Mouse (Mus musculus) hindbrain, embryonic 15.5 days (tissue): ENCODE data around the gene Hoxa7. TPM values are rescaled to one million over a fixed set of nuclear protein-coding genes. Genes with fewer than 3 reads are reported as not detected.

ENCODE experiments used
- ATAC-seq: fragments of 200-750 bp; cut with Nextera tagmentation; 2 replicates; pipeline ENCODE4 v1.8.0; 2017; ENCODE audit warnings: low read depth, moderate number of reproducible peaks, moderate TSS enrichment; ENCODE audit not compliant: low FRiP score
- H3K27ac ChIP-seq: fragments of 300-500 bp; sonication (generic); replicated peaks from 2 replicates; pipeline ENCODE4 v1.5.1; 2015; ENCODE audit warnings: mild to moderate bottlenecking, inconsistent platforms
- H3K27me3 ChIP-seq: fragments of 300-500 bp; sonication (generic); 2 replicates; pipeline ENCODE4 v1.6.1; 2015; ENCODE audit warnings: control low read depth, inconsistent platforms
- H3K36me3 ChIP-seq: fragments of 300-500 bp; sonication (generic); 2 replicates; pipeline ENCODE4 v1.6.1; 2015; ENCODE audit warnings: control low read depth, inconsistent platforms
- H3K4me1 ChIP-seq: fragments of 300-500 bp; sonication (generic); replicated peaks from 2 replicates; pipeline ENCODE4 v1.6.1; 2015; ENCODE audit warnings: control low read depth, inconsistent platforms
- H3K4me2 ChIP-seq: fragments of 300-500 bp; sonication (generic); 2 replicates; pipeline ENCODE4 v1.6.1; 2015; ENCODE audit warnings: moderate library complexity, mild to moderate bottlenecking, inconsistent platforms
- H3K4me3 ChIP-seq: fragments of 300-500 bp; sonication (generic); 2 replicates; pipeline ENCODE4 v1.5.1; 2015; ENCODE audit warnings: mild to moderate bottlenecking, inconsistent platforms
- H3K9ac ChIP-seq: fragments of 300-500 bp; sonication (generic); 2 replicates; pipeline ENCODE4 v1.6.1; 2015; ENCODE audit warnings: inconsistent platforms
- H3K9me3 ChIP-seq: fragments of 300-500 bp; sonication (generic); 2 replicates; pipeline ENCODE4 v1.6.1; 2016; ENCODE audit warnings: control low read depth, inconsistent platforms
- WGBS: fragments of 180-500 bp; shearing (Covaris S2); methylation state at CpG from one replicate; pipeline ENCODE4 v1.1.7; 2015; 5-methylcytosine and 5-hydroxymethylcytosine counted together
- polyA plus RNA-seq: library from polyadenylated mRNA; unstranded; fragments of >200 nt; fragmentation: Nextera tagmentation; extraction: Ambion mirVana; gene quantifications from 2 replicates; pipeline ENCODE4 v1.2.1, GENCODE M21; 2015

The Hoxa7 gene
- polyA plus RNA-seq, 1 experiment from 2014 or later = 20.5 TPM

DNA sequence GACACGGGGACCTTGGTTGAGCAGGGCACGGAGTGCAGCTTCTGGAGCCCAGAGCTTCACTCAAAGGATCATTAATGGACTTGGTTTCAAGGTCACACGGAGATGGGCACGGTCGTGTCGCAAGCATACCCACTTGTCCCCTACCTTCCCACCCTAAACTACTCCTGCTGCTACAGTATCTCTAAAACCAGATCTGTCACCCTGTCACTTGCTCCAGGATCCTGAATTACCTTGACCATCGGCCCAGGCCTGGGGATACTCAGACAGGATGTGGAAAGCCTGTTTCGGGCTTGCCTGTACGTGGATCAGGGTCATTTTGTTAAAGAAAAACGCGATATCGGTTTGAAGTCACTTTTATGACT lies 12.0 kb downstream of the Hoxa7 start:
- H3K36me3 ChIP-seq = no peaks in the 10 kb centered on the region
- ATAC-seq = no peak
- H3K4me1 ChIP-seq = peaks cover 17% of the 10 kb centered on the region
- H3K27ac ChIP-seq = no peak overlapping the region
- H3K9ac ChIP-seq = no peak overlapping the region
- no peaks in the 10 kb centered on the region for H3K9me3 ChIP-seq
- H3K27me3 ChIP-seq = peaks cover 88% of the 10 kb centered on the region
- H3K4me2 ChIP-seq = peak overlapping the region; percentile 53
- 9% methylated on average over 12 of the region's 12 CpGs for WGBS
- H3K4me3 ChIP-seq = peak overlapping the region; percentile 22; the same call in 1 of the 2 replicates

DNA sequence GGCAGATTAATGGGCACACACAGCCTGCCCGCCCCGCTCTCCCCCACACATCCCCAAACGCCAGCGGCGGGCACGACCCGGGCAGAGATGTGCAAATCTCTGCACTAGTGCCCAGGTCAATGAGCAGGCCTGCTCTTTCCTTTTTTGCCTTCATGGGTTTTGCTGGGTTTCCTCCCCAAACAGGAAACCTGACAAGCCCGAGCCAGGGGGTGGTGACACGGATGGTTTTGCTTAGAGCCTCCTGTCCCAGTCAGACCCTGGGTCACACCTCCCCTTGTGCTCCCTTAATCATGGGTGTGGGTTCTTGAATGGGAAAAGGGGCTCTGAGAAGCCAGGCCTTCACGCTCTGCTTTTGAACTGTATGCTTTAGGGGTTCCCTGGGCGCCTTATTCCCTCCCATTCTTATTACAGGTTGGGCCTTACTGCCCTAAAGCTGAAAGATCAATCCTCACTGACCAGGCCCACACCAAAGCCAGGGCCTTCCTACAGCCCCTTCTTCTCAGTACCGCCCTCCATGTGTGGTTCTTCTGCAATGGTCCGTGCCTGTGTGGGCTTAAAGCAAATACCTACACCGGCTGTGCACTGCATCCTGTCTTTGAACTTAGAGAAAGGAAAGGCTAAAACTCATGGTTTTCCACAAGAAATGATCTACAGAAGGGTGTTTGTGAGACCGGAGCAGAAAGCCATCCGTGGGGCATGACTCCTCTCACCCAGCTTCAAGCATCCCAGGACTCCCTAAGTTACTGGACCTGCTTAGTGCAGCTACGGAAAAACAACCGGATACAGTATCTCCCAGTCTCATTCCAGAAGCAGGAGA lies 12.6 kb downstream of the Hoxa7 start:
- H3K4me3 ChIP-seq = peak overlapping the region; percentile 22

DNA sequence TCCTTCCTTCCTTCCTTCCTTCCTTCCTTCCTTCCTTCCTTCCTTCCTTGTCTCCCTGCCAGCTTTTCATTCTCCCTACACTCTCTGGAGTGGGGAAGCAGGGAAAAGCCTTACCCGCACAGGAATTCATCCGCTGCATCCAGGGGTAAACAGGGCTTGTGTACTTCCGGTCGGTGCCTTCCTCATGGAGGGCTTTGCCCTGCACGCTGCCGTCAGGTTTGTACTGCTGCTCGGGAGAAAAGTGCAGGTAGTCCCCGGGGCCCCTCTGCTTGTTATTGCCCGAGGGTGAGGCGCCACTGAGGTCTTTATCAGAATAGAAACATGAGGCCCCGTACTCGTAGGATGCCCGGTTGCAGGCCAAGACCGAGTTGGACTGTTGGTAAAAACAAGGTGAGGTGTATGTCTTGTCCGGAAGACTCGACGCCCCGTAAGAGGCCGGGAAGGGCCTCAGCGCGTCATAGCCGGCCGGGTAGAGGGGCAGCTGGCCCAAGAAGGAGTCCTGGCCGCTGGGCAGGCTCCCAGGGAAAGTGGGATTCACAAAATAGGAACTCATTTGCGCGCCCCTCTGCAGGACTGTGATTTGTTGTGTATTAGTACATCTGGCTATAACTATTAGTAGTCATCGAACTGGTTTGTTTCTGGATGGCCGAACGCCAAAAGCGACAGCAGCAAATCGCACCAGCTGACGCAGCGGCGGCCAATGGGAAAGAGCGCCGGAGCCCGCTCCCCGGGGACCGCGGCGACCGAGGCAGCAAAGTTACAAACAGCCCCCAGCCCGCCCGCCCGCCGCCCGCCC lies 13.4 kb downstream of the Hoxa7 start, which contains the start of gene Hoxa6:
Gene Hoxa6, minus strand, starts transcription at position 651 of the 796 bp plus-strand sequence.
- ATAC-seq = no peak
- WGBS = 2% methylated on average over 47 of the region's 47 CpGs
- Histone ChIP-seq H3K4me1 (peaks cover 25% of the 10 kb centered on the region), H3K9ac (0 out of 2 replicates have a peak within 1 kb of the TSS, but pooled peaks have one; percentile 5), H3K27me3 (peaks cover 84% of the 10 kb centered on the region), H3K27ac (peak within 1 kb of the TSS; percentile 80), H3K36me3 (no peaks in the 10 kb centered on the region), H3K4me3 (peak within 1 kb of the TSS; percentile 38), H3K4me2 (peak within 1 kb of the TSS; percentile 53), H3K9me3 (no peaks in the 10 kb centered on the region)

More for the DNA sequence above, 12.6 kb downstream of the Hoxa7 start:
- Histone ChIP-seq H3K9ac (0 out of 2 replicates have a peak overlapping the region, but pooled peaks have one; percentile 5), H3K4me2 (peak overlapping the region; percentile 53), H3K36me3 (no peaks in the 10 kb centered on the region), H3K27ac (peak overlapping the region; percentile 62), H3K27me3 (peaks cover 87% of the 10 kb centered on the region), H3K9me3 (no peaks in the 10 kb centered on the region), H3K4me1 (peaks cover 21% of the 10 kb centered on the region)
- 7% methylated on average over 18 of the region's 18 CpGs for WGBS
- no peak for ATAC-seq

DNA sequence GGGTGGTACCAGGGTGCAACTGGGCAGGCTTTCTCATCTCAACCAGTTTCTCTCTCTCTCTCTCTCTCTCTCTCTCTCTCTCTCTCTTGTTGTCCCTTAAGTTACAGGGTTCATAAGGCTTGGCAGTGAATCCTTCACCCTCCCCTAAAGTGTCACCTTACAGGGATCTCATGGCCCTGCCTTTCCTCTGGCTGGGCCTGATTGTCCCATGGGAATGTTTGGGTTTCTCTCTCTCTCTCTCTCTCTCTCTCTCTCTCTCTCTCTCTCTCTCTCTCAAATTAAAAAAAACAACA lies 14.0 kb downstream of the Hoxa7 start:
- Histone ChIP-seq H3K27me3 (peaks cover 84% of the 10 kb centered on the region), H3K4me1 (peaks cover 27% of the 10 kb centered on the region), H3K27ac (peak overlapping the region; percentile 80; the same call in 1 of the 2 replicates), H3K36me3 (no peaks in the 10 kb centered on the region), H3K4me2 (peak overlapping the region; percentile 53), H3K9ac (no peak overlapping the region), H3K4me3 (peak overlapping the region; percentile 38; the same call in 1 of the 2 replicates), H3K9me3 (no peaks in the 10 kb centered on the region)
- ATAC-seq = no peak

DNA sequence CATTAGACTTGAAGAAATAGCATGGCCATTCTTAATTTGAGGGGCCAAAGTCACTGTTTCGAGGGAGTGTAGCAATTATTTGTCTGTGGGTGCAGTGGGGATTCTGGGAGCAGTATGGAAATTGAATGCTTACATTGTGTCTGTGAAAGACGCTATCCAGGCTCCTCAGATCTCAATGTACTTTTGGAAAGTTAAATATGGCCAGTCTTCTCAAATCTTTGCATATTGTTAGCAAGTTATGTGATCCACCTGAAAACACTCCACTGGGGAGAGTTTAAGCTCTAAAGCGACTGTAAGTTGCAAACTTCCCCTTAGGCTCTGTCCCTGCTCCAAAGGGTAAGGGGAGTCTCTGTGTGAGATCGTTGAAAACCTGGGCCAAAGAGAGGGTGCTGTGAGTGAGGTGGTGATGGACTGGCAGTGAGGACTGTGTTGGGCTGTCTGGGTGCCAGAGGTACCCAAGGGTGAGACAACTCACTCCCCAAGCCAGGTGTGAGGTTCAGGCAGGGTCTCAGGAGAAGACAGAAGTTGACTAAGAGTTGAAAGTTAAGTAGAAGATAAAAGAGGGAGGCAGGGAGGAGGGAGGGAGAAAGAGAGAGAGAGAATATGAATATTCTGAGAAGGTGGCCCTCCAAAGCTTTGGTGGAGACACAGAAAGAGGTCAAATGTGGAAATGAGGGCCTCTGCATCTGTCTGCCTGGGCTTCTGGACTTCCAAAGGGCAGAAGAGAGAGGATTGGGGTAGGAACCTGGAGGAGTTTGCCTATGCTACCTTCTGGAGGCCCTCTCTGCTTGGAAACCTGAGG lies 14.6 kb downstream of the Hoxa7 start:
- ATAC-seq = no peak
- Histone ChIP-seq H3K9ac (no peak overlapping the region), H3K4me2 (peak overlapping the region; percentile 53), H3K4me3 (peak overlapping the region; percentile 38), H3K4me1 (peaks cover 27% of the 10 kb centered on the region), H3K36me3 (no peaks in the 10 kb centered on the region), H3K27ac (peak overlapping the region; percentile 80; the same call in 1 of the 2 replicates), H3K27me3 (peaks cover 84% of the 10 kb centered on the region), H3K9me3 (no peaks in the 10 kb centered on the region)
- 8% methylated on average over 4 of the region's 4 CpGs for WGBS

DNA sequence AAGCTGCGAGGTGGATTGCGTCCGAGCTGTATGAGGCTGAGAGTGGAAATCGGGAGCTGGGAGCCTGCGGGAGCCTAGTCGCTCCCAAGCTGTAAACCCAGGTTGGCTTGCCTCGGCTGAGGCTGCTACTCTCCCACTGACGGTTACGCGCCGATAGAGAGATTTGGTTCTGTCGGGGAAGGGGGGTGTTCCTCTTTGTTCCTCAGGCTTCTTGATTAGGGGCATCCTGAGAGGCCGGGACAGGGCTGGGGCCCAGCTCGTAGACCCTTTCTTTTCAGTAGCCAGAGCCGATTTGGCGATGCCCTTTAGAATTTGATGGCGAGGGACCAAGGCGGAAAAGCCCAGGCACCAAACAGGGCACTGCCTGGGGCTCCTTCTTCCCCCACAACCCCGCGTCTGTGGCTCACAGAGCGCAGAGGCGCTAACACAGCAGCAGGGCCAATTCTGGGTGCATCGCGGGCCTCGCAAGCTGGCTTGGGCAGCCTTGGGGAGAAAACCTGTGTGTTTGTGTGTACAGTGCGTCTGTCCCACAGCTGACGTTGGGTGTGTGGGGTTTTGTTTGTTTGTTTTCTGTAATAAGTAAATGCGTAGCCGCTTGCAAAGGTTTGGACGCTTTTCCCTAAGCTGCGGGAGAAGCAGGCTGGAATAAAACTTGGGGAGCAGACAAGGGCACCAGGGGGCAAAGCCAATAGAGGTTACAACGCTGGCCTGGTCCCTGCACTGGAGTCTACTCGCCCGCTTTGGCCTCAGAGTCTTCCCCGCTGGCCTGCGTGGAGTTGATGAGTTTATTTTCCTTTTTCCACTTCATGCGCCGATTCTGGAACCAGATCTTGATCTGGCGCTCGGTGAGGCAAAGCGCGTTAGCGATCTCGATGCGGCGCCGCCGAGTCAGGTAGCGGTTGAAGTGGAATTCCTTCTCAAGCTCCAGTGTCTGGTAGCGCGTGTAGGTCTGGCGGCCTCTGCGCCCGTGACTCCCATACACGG lies 15.7 kb downstream of the Hoxa7 start:
- Histone ChIP-seq H3K27ac (peak overlapping the region; percentile 80), H3K36me3 (no peaks in the 10 kb centered on the region), H3K4me1 (peaks cover 18% of the 10 kb centered on the region), H3K9ac (peak overlapping the region; percentile 29; the same call in 1 of the 2 replicates), H3K4me3 (peak overlapping the region; percentile 38), H3K4me2 (peak overlapping the region; percentile 53), H3K27me3 (peaks cover 81% of the 10 kb centered on the region), H3K9me3 (no peaks in the 10 kb centered on the region)
- ATAC-seq = no peak
- WGBS = 3% methylated on average over 55 of the region's 55 CpGs

DNA sequence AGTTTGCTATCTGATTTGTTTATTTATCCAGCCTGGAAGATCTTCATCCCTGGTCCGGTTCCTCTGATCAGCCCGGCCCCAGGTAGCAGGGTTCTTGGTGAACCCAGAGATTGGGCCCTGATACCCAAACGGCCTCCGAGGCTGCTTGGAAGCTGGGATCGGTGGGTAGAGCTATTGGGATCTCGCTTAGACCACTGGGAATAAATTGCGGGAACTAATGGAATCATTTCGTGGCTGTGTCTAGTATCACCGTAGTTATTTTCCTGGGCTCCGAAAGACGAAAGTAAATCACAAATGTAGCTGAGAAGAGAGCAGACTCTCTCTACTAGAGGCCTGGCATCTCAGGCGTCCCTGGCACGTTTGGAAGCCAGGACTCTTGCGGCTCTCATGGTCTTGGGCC lies 16.4 kb downstream of the Hoxa7 start:
- Histone ChIP-seq H3K4me3 (peak overlapping the region; percentile 38), H3K9ac (peak overlapping the region; percentile 29; the same call in 1 of the 2 replicates), H3K4me2 (peak overlapping the region; percentile 53), H3K27ac (peak overlapping the region; percentile 80), H3K27me3 (peaks cover 83% of the 10 kb centered on the region), H3K9me3 (no peaks in the 10 kb centered on the region), H3K4me1 (peaks cover 18% of the 10 kb centered on the region), H3K36me3 (no peaks in the 10 kb centered on the region)
- 5% methylated on average over 14 of the region's 14 CpGs for WGBS
- no peak for ATAC-seq

DNA sequence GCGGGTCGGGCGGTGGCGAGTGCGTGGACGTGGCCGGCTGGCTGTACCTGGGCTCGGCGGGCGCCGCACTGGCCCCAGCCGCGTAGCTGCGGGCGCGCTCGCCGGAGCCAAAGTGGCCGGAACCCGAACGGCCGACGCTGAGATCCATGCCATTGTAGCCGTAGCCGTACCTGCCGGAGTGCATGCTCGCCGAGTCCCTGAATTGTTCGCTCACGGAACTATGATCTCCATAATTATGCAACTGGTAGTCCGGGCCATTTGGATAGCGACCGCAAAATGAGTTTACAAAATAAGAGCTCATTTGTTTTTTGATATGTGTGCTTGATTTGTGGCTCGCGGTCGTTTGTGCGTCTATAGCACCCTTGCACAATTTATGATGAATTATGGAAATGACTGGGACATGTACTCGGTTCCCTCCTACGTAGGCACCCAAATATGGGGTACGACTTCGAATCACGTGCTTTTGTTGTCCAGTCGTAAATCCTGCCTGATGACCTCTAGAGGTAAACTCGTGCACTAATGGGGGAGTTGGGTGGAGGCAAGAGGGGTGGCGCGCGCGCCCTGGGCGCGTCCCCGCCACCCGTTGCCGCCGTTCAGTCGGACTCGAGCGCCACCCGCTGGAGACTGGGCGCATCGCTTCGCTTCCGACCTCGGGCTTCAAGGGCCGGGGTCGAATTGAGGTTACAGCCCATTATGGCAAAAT lies 17.5 kb downstream of the Hoxa7 start, which contains the start of gene Hoxa5:
Gene Hoxa5, minus strand, starts transcription at position 538 of the 703 bp plus-strand sequence.
- ATAC-seq = peak; percentile 83

DNA sequence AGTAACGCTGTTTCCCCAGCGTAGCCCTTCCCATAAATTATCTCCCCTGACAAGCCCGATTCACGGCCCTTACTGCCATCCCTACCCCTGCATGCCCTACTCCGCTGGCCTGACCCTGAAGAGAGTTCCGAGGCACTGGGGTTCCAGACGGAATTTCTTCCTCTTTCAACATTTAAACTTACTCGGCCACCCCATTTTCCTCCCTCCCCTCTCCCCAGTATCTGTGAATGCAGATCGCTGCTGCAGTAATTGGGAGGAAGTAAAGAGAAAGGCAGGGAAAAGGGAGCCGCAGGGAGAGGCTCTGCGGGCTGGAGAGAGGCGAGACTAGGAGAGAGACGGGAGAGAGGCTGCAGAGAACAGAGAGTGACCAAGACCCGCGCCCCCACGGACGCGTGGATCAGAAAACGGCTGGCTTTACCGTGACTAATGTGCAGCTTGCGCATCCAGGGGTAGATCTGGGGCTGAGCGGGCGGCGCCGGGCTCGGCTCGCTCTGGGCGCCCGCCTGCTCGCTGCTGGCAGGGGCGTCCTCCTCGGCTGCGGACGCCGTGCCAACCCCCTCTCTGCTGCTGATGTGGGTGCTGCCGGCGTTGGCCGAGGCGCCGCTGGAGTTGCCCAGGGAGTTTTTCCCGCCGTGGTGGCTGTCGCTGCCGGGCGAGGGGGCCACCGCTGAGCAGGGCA lies 18.1 kb downstream of the Hoxa7 start:
- no peaks in the 10 kb centered on the region for H3K9me3 ChIP-seq
- H3K4me2 ChIP-seq = peak overlapping the region; percentile 53
- peaks cover 83% of the 10 kb centered on the region for H3K27me3 ChIP-seq
- H3K4me1 ChIP-seq = peaks cover 13% of the 10 kb centered on the region
- peak overlapping the region; percentile 83 for H3K27ac ChIP-seq
- peak overlapping the region; percentile 38 for H3K4me3 ChIP-seq
- under 1% methylated on average over 45 of the region's 46 CpGs for WGBS
- no peak for ATAC-seq
- no peaks in the 10 kb centered on the region for H3K36me3 ChIP-seq
- peak overlapping the region; percentile 46 for H3K9ac ChIP-seq

More for the DNA sequence above, 17.5 kb downstream of the Hoxa7 start, which contains the start of gene Hoxa5:
- H3K27ac ChIP-seq = peak within 1 kb of the TSS; percentile 83
- peak within 1 kb of the TSS; percentile 38 for H3K4me3 ChIP-seq
- WGBS = under 1% methylated on average over 65 of the region's 65 CpGs
- H3K4me2 ChIP-seq = peak within 1 kb of the TSS; percentile 53
- H3K36me3 ChIP-seq = no peaks in the 10 kb centered on the region
- H3K4me1 ChIP-seq = peaks cover 18% of the 10 kb centered on the region
- peaks cover 83% of the 10 kb centered on the region for H3K27me3 ChIP-seq
- H3K9me3 ChIP-seq = no peaks in the 10 kb centered on the region
- H3K9ac ChIP-seq = peak within 1 kb of the TSS; percentile 46

DNA sequence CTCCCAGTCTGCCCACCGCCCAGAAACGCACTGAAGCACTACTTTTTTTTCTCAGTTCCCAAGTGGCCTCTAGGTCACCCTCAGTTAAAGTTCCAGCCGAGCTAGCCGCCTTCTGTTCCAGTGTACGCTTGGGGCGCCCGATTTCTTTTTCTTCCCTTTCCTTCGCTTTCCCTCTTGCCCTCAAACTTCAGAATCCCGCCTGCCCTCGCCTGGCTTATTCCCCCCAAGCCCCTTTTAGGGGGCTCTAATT lies 18.6 kb downstream of the Hoxa7 start:
- peak overlapping the region; percentile 83 for H3K27ac ChIP-seq
- H3K9me3 ChIP-seq = no peaks in the 10 kb centered on the region
- no peaks in the 10 kb centered on the region for H3K36me3 ChIP-seq
- under 1% methylated on average over 10 of the region's 10 CpGs for WGBS
- peaks cover 10% of the 10 kb centered on the region for H3K4me1 ChIP-seq
- H3K27me3 ChIP-seq = peaks cover 83% of the 10 kb centered on the region
- ATAC-seq = no peak
- peak overlapping the region; percentile 53 for H3K4me2 ChIP-seq
- peak overlapping the region; percentile 38 for H3K4me3 ChIP-seq
- peak overlapping the region; percentile 46 for H3K9ac ChIP-seq
